Mouse (Mus musculus) urinary bladder, postnatal 0 days (tissue): Measurements from ENCODE around the gene Chst14. TPM values are rescaled to one million over a fixed set of nuclear protein-coding genes. Genes with fewer than 3 reads are reported as not detected.

Experiments used
- polyA plus RNA-seq: library from polyadenylated mRNA; unstranded; fragments of >200 nt; fragmentation: Nextera tagmentation; extraction: Ambion mirVana; gene quantifications from 2 replicates; pipeline ENCODE4 v1.2.1, GENCODE M21; 2015

Chst14 gene
- polyA plus RNA-seq: 18.4 and 20.0 TPM in 2 replicates

DNA sequence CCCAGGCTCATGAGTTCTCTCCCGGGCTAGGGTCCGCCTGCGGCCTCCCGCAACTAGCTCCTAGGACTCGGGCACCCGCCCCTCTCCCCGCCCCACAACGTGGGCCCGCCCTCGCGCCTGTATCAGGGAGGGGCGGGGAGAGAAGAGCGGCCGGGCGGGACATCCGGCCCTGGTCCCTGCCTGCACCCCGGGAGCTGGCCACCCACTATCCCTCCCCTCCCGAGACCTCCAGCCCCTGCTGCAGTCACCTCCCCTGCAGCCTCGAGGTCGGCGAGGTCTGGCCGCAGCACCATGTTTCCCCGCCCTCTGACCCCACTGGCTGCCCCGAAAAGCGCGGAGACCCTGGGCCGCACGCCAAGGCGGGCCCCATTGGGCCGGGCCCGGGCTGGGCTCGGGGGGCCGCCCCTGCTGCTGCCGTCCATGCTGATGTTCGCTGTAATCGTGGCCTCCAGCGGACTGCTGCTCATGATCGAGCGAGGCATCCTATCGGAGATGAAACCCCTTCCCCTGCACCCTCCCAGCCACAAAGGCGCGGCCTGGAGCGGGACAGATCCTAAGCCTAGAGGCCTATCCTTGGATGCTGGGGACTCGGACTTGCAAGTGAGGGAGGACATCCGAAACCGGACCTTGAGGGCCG is at the start of gene Chst14:
Gene Chst14, plus strand, starts transcription at position 136 of the 637 bp plus-strand sequence.

DNA sequence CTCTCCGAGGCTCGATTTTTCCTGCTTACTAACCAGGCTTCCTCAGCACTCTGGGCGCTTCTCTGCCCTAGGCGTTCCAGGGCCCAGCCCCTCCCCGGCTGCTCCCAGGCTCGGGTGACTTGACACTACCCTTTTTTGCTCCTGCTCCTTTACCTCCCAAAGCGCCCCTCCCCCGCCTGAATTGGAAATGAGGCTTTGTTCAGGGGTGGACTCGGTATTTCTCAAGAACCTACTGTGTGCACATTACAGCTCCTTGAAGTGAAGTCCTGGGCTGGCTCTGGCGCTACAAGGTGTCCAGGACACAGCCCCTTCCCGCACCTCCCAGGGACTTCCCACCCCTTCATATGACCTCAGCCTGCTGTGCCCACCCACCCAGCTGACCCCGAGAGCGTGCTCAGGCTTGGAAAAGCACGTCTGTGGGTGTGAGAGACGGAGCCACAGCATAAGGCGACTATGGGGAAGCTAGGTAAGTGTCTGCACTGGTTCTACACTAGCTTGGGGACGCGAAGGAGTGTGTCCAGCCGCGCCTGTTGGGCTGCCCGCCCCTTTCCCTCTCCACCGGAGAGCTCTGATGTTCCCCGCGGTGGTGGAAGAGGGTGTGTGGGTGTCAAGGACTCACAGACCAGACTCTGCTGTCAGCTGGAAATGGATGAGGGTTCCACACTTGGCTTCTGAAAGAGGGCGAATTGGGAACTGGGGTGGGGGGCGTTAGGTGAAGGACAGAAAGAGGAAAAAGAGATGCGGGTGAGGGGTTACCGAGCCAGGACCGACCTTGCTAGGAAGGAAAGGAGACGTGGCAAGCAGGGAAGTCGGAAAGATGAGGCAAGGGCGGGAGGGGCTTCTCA is 26.1 kb upstream of the Chst14 start, which contains the start of gene Bahd1:
Gene Bahd1, plus strand, starts transcription at position 397 of the 845 bp plus-strand sequence.

Other genes with a start within 250 kb of the Chst14 start
- gene Ankrd63, start 222.5 kb upstream of the Chst14 start, polyA plus RNA-seq: 0.02 TPM in 1 of 2 replicates, not detected in the other
- gene Plcb2, start 198.1 kb upstream of the Chst14 start, polyA plus RNA-seq: 0.49 and 0.70 TPM in 2 replicates
- 57.1 and 66.7 TPM in 2 replicates for gene Inafm2, start 180.7 kb upstream of the Chst14 start, polyA plus RNA-seq
- gene Ccdc9b, start 163.8 kb upstream of the Chst14 start, polyA plus RNA-seq: 6.7 and 7.9 TPM in 2 replicates
- gene Phgr1, start 153.7 kb upstream of the Chst14 start, polyA plus RNA-seq: not detected in 2 replicates
- 0.10 and 0.16 TPM in 2 replicates for gene Disp2, start 146.8 kb upstream of the Chst14 start, polyA plus RNA-seq
- 24.9 and 29.9 TPM in 2 replicates for gene Knstrn, start 112.5 kb upstream of the Chst14 start, polyA plus RNA-seq
- 26.6 and 30.6 TPM in 2 replicates for gene Ivd, start 64.5 kb upstream of the Chst14 start, polyA plus RNA-seq
- 1.6 and 2.3 TPM in 2 replicates for gene Bahd1, start 26.1 kb upstream of the Chst14 start, polyA plus RNA-seq
- 17.5 and 17.8 TPM in 2 replicates for gene Ccdc32, start 102.9 kb downstream of the Chst14 start, polyA plus RNA-seq
- gene Rpusd2, start 108.3 kb downstream of the Chst14 start, polyA plus RNA-seq: 1.2 and 1.4 TPM in 2 replicates
- 9.1 and 14.7 TPM in 2 replicates for gene Knl1, start 120.6 kb downstream of the Chst14 start, polyA plus RNA-seq
- gene Rad51, start 186.3 kb downstream of the Chst14 start, polyA plus RNA-seq: 10.8 and 15.5 TPM in 2 replicates
- 30.9 and 32.2 TPM in 2 replicates for gene Rmdn3, start 230.5 kb downstream of the Chst14 start, polyA plus RNA-seq
- gene Gchfr, start 241.3 kb downstream of the Chst14 start, polyA plus RNA-seq: 1.2 and 3.8 TPM in 2 replicates
- 0.10 and 0.13 TPM in 2 replicates for gene Gm14137, start 248.0 kb downstream of the Chst14 start, polyA plus RNA-seq